Mouse (Mus musculus) T-helper 2 cell (primary cell): ENCODE measurements at regions not wholly inside any gene's neighbourhood (a gene's known extent, or its start where the extent isn't known, plus 50 kb on each side); places are given as distances from the start of the nearest gene placed in this dataset.

ENCODE experiments used
- in situ Hi-C: fragments of 300-600 bp; cut with MboI, MseI; formaldehyde crosslinking; loops from one replicate; pipeline ENCODE4 v1.15.1; 2025; ENCODE audit warnings: high pct_unique_total_duplicates

GRCm38 (mm10) chr3:101696832-101697231 lies 92.3 kb upstream of the Atp1a1 start:
- in situ Hi-C loops, result no loop called here

DNA sequence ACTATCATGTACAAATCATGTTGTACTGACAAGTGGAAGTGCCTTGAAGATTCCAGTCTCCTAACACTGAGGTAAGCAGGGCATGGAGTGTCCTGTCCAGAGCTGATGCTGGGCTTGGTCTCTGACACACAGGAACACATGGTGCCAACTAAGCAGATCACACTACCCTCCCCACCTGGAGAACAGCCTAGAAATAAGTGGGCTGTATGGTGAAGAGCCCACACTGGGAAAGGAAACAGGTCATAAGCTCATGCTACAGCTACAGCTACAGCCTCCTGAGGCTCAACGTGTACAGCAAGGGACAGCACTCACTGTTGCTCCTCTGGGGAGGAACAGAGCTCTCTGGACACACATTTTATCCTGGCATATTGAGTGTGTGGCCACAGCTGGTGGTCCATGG lies 89.8 kb upstream of the Atp1a1 start:
- in situ Hi-C loops, result no loop called here

DNA sequence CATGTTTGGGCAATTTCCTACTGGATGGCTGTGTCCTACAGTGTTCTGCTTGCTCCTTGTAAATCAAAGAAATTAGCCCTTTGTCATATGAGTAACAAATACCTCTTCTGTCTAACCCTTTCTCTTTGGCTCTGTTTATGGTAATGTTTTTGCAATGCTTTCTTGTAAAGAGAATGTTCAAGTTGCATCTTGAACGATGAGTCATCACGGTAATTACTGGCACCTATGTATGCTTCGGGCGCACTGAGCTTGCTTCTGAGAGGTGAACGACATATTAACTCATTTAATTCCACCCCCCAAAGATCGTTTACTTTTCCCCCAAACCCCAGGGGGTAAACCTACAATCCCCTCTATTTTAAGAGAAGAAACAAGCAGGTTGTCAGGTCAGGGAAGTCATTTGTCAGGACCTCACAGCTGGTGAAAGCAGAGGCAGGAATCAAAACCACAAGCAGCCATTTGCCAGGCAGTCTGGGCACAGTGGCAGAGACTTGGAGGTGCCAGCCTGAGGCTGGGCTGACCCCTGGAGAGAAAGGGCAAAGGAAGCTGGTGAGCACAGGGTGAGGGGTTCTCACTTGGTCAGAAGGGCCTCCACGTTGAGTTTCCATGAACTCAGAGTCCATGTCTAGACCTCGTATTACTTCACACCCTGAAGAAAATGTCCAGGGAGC lies 87.6 kb upstream of the Atp1a1 start:
- in situ Hi-C loops, result no loop called here

- in situ Hi-C loops, result no loop called here
Observed at GRCm38 (mm10) chr3:101690779-101691178, 86.3 kb upstream of the Atp1a1 start.

- in situ Hi-C loops, result no loop called here
Observed at GRCm38 (mm10) chr3:101690222-101690621, 85.7 kb upstream of the Atp1a1 start.

DNA sequence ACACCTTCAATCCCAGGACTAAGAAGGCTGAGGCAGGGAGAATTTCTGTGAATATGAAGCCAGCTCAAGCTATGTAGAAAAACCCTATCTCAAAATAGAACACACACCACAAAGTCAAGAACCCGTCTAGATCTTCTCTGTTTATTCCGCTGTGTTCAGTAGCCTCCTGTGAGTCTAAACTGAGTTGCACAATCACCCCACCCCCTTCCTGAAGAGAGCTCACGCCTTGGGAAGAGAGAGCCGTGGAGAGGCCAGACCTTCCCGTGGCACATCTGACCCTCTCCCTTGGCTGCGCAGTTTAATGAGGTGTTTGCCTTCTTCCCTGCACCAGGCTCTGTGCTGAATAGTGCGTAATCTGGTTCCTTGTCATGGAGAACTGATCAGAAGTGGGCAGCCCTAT lies 80.7 kb upstream of the Atp1a1 start:
- in situ Hi-C loops, result no loop called here

- in situ Hi-C loops, result no loop called here
Observed at GRCm38 (mm10) chr3:101672943-101673342, 68.5 kb upstream of the Atp1a1 start.

- in situ Hi-C loops, result no loop called here
Observed at GRCm38 (mm10) chr3:101670561-101671001, 66.1 kb upstream of the Atp1a1 start.

- in situ Hi-C loops, result no loop called here
Observed at GRCm38 (mm10) chr3:101669743-101670142, 65.3 kb upstream of the Atp1a1 start.

GRCm38 (mm10) chr3:101667767-101668387 lies 63.4 kb upstream of the Atp1a1 start:
- in situ Hi-C loops, result no loop called here

GRCm38 (mm10) chr3:101667186-101667585 lies 62.7 kb upstream of the Atp1a1 start:
- in situ Hi-C loops, result no loop called here

DNA sequence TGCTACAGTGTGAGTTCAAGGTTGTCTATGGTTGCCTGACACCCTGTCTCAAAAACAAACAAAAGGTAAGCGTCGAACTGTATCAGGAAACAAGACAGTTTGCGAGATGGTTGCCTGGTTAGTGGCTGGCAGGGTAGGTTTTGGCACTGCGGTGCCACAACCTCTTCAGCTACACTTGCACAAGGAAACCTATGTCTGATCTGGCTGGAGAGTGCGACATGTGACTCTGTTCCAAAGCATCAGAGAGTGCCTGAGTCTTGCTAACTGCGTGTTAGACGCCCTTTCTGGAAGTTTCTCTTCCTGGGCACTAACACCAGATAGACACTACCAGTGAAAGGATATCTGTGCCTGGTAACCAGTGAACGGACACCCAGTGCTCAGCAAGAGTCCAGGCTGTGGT lies 62.1 kb upstream of the Atp1a1 start:
- in situ Hi-C loops, result no loop called here

DNA sequence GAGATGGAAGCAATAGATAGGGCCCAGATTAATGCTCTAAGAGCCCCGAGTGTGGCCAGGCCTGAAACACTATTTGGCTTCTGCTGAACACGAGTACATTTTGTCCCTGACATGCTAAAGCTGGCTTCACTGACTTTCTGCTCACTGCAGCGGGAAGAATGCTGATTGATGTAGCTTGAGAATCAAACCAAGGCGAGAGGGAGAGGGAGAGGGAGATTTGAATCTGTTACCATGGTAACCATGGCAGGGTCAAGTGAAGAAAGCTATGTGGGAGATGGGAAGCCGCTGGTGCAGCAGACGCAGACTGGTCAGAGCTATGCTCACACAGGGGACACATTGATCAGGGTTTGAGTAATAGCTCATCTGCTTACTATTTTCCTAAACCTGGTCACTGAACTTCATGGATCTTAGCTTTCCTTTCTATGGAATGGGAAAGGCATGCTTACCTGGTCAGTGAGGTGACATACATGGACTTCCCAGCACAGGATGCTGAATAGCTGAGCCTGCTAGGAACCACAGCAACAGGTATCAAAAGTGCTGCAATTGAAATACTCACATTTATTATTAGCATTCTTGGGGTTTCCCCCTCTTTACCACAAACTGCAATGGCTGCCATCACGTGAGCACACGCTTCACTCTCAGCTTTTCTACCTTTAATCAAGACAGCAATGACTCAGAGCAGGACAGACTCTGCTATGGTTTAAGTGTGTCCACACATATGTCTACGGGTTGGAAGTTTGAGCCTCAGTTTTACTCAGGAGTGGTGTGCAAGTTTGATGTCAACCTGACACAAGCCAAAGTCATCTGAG lies 56.9 kb upstream of the Atp1a1 start:
- in situ Hi-C loops, result no loop called here

- in situ Hi-C loops, result no loop called here
Observed at GRCm38 (mm10) chr3:101660635-101661034, 56.2 kb upstream of the Atp1a1 start.

GRCm38 (mm10) chr3:101660176-101660575 lies 55.7 kb upstream of the Atp1a1 start:
- in situ Hi-C loops, result no loop called here

- in situ Hi-C loops, result loop anchor here (10.0 kb wide), 1 partner anchor 1067 kb away; no protein-coding TSS in a partner anchor
Observed at GRCm38 (mm10) chr3:101657979-101658378, 53.5 kb upstream of the Atp1a1 start.

GRCm38 (mm10) chr3:101654720-101655119 lies 50.2 kb upstream of the Atp1a1 start:
- in situ Hi-C loops, result loop anchor here (10.0 kb wide), 1 partner anchor 1070 kb away; no protein-coding TSS in a partner anchor
